Mouse (Mus musculus) thymus, postnatal 0 days (tissue): ENCODE measurements around the gene Coq10a. TPM values are rescaled to one million over a fixed set of nuclear protein-coding genes. Genes with fewer than 3 reads are reported as not detected.

ENCODE experiments used
- microRNA-seq: library from miRNA; unstranded; fragments of <30 nt; microRNA quantifications from one replicate; pipeline ENCODE4, GENCODE M21; 2016; ENCODE audit warnings: borderline number of aligned reads
- polyA plus RNA-seq: library from polyadenylated mRNA; unstranded; fragments of >200 nt; fragmentation: Nextera tagmentation; extraction: Ambion mirVana; gene quantifications from 2 replicates; pipeline ENCODE4 v1.2.1, GENCODE M21; 2015

Coq10a gene
- polyA plus RNA-seq, 1 experiment from 2014 or later: 21.8 TPM

Small RNA genes lying within 50 kb of the gene (microRNA-seq; reads per million reads assigned to microRNA genes)
- gene Gm25361 (not detected), gene Gm26308 (not detected), gene Mir6914 (2.1 reads per million), gene Mir6915 (not detected)

Other genes with a start within 250 kb of the Coq10a start
- 14.1 and 17.3 TPM in 2 replicates for gene Rbms2, start 188.7 kb downstream of the Coq10a start, polyA plus RNA-seq
- 0.78 and 1.5 TPM in 2 replicates for gene Gls2, start 174.5 kb downstream of the Coq10a start, polyA plus RNA-seq
- gene Spryd4, start 157.2 kb downstream of the Coq10a start, polyA plus RNA-seq: 15.4 and 17.1 TPM in 2 replicates
- 0.06 TPM in 1 of 2 replicates, not detected in the other for gene Mip, start 143.2 kb downstream of the Coq10a start, polyA plus RNA-seq
- 51.7 and 59.7 TPM in 2 replicates for gene Timeless, start 136.9 kb downstream of the Coq10a start, polyA plus RNA-seq
- 0.28 and 0.40 TPM in 2 replicates for gene Apon, start 114.9 kb downstream of the Coq10a start, polyA plus RNA-seq
- 0.17 TPM in 1 of 2 replicates, not detected in the other for gene Apof, start 100.3 kb downstream of the Coq10a start, polyA plus RNA-seq
- gene Stat2, start 98.4 kb downstream of the Coq10a start, polyA plus RNA-seq: 22.6 and 25.1 TPM in 2 replicates
- gene Il23a, start 70.2 kb downstream of the Coq10a start, polyA plus RNA-seq: 2.5 and 3.1 TPM in 2 replicates
- 26.2 and 31.8 TPM in 2 replicates for gene Pan2, start 65.7 kb downstream of the Coq10a start, polyA plus RNA-seq
- gene Cnpy2, start 46.5 kb downstream of the Coq10a start, polyA plus RNA-seq: 223 and 247 TPM in 2 replicates
- 154 and 157 TPM in 2 replicates for gene Cs, start 31.3 kb downstream of the Coq10a start, polyA plus RNA-seq
- gene Ankrd52, start 8.1 kb upstream of the Coq10a start, polyA plus RNA-seq: 7.4 and 9.9 TPM in 2 replicates
- 0.38 and 0.44 TPM in 2 replicates for gene Slc39a5, start 32.2 kb upstream of the Coq10a start, polyA plus RNA-seq
- 59.0 and 68.0 TPM in 2 replicates for gene Nabp2, start 42.5 kb upstream of the Coq10a start, polyA plus RNA-seq
- gene Rnf41, start 42.7 kb upstream of the Coq10a start, polyA plus RNA-seq: 30.0 and 31.7 TPM in 2 replicates
- 37.2 and 41.7 TPM in 2 replicates for gene Smarcc2, start 90.3 kb upstream of the Coq10a start, polyA plus RNA-seq
- 963 and 1,020 TPM in 2 replicates for gene Myl6, start 125.1 kb upstream of the Coq10a start, polyA plus RNA-seq
- gene Myl6b, start 129.7 kb upstream of the Coq10a start, polyA plus RNA-seq: 3.8 and 5.2 TPM in 2 replicates
- 43.2 and 44.6 TPM in 2 replicates for gene Esyt1, start 156.9 kb upstream of the Coq10a start, polyA plus RNA-seq
- gene Zc3h10, start 178.8 kb upstream of the Coq10a start, polyA plus RNA-seq: 17.8 and 18.8 TPM in 2 replicates
- 4,302 and 4,551 TPM in 2 replicates for gene Rpl41, start 180.3 kb upstream of the Coq10a start, polyA plus RNA-seq
- 238 and 264 TPM in 2 replicates for gene Pa2g4, start 197.0 kb upstream of the Coq10a start, polyA plus RNA-seq
- 0.85 and 0.87 TPM in 2 replicates for gene Erbb3, start 220.7 kb upstream of the Coq10a start, polyA plus RNA-seq